ENCODE assay signal across 8 mouse cellular contexts in the genomic region with DNA sequence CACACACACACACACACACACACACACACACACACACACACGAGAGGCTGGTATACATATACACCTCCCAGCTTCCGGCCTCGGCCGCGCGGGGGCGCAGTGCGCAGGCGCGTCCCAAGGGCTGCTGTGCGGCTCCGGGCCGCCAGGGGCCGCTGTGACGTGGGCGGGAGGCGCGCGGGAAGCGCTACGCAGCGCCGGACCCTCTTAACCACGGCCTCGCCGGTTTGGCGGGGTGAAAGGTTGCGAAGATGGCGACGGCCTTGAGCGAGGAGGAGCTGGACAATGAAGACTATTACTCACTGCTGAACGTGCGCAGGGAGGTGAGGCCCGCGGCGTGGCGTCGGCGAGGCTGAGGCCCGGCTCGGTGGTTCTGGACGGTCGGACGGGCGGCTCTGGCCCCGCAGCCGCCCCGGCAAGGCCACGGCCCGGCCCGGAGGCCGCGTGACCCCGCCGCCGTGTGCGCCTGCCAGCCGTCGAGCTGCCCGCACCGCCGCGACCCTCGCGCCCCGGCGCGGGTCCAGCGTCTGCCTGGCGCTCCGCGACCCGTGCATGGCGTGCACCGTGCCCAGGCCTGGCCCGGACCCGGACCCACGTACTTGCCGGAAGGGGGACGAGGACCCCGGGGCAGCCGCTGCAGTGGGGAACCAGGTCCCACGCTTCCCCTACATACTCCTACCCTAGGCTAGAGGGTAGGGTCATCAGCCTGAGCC. TPM values are rescaled to one million over a fixed set of nuclear protein-coding genes. Genes with fewer than 3 reads are reported as not detected.
DNase-seq lines count a peak whose midpoint lies in the region; ATAC-seq and TF ChIP-seq lines count a peak whose summit lies in the region.

Gene Dnajc11, plus strand, starts transcription at position 187 of the 710 bp plus-strand sequence.

- ATAC-seq in kidney, embryonic 15.5 days (replicated peaks; ENCODE audit: low FRiP score): peak; percentile 94
- ATAC-seq in monocyte, adult 5-6 weeks (replicated peaks; ENCODE audit: insufficient number of reproducible peaks, low FRiP score, low TSS enrichment, poor library complexity, severe bottlenecking): peak; percentile 81

- TF ChIP-seq POLR2A in bone marrow macrophage, adult 2 months (IDR thresholded peaks at IDR 0.05; ENCODE audit: borderline replicate concordance, low read depth, low read length): no peak
- peak; percentile 72 for TF ChIP-seq POLR2A in embryonic fibroblast, embryonic 13.5 days (IDR thresholded peaks at IDR 0.05; ENCODE audit: low read depth, low read length)

- peak; percentile 21; the same call in 1 of the 2 replicates for TF ChIP-seq CTCF in bone marrow macrophage, adult 2 months (IDR thresholded peaks at IDR 0.05; ENCODE audit: low read depth, low read length)
- TF ChIP-seq CTCF in embryonic fibroblast, embryonic 13.5 days (IDR thresholded peaks at IDR 0.05; ENCODE audit: borderline replicate concordance, insufficient read depth, low read length): peak; percentile 92

- peaks cover 18% of the 10 kb centered on the region for H3K4me1 ChIP-seq in bone marrow macrophage, adult 2 months (ENCODE audit: control insufficient read depth, insufficient read depth, low read length)
- H3K4me1 ChIP-seq in embryonic fibroblast, embryonic 13.5 days (ENCODE audit: control insufficient read depth, insufficient read depth, low read length): no peaks in the 10 kb centered on the region
- H3K4me1 ChIP-seq in heart, embryonic 10.5 days: peaks cover 27% of the 10 kb centered on the region
- H3K4me1 ChIP-seq in kidney, embryonic 15.5 days: peaks cover 23% of the 10 kb centered on the region

- H3K4me2 ChIP-seq in kidney, embryonic 15.5 days: peak within 1 kb of the TSS; percentile 90

- H3K36me3 ChIP-seq in heart, embryonic 10.5 days: peaks cover 9% of the 10 kb centered on the region
- 0 out of 2 replicates have a peak, but pooled peaks cover 3% of the 10 kb centered on the region for H3K36me3 ChIP-seq in kidney, embryonic 15.5 days

- under 1% methylated on average over 83 of the region's 83 CpGs for WGBS in heart, embryonic 10.5 days
- under 1% methylated on average over 74 of the region's 83 CpGs for WGBS in kidney, embryonic 15.5 days

- no peaks in the 10 kb centered on the region for H3K27me3 ChIP-seq in heart, embryonic 10.5 days (ENCODE audit: insufficient read depth, poor library complexity, severe bottlenecking)
- H3K27me3 ChIP-seq in kidney, embryonic 15.5 days: no peaks in the 10 kb centered on the region

- H3K9ac ChIP-seq in kidney, embryonic 15.5 days: peak within 1 kb of the TSS; percentile 97

- no peaks in the 10 kb centered on the region for H3K9me3 ChIP-seq in heart, embryonic 10.5 days
- no peaks in the 10 kb centered on the region for H3K9me3 ChIP-seq in kidney, embryonic 15.5 days (replicated peaks)

- H3K27ac ChIP-seq in bone marrow macrophage, adult 2 months (ENCODE audit: insufficient read depth, low read depth, low read length): peak within 1 kb of the TSS; percentile 18; the same call in 1 of the 2 replicates
- no peak within 1 kb of the TSS for H3K27ac ChIP-seq in embryonic fibroblast, embryonic 13.5 days (ENCODE audit: insufficient read depth, low read length)
- H3K27ac ChIP-seq in heart, embryonic 10.5 days: peak within 1 kb of the TSS; percentile 98
- peak within 1 kb of the TSS; percentile 51; the same call in 1 of the 2 replicates for H3K27ac ChIP-seq in kidney, embryonic 15.5 days

- DNase-seq in A20 (ENCODE audit: low read depth, low spot score) (peak; percentile 93), liver (peak; percentile 90)
- DNase-seq in heart, embryonic 10.5 days (ENCODE audit: low spot score): peak; percentile 95
- peak; percentile 92 to 100 for DNase-seq in spleen, postnatal 4 days (ENCODE audit: low spot score in 2 of 2)

- H3K4me3 ChIP-seq in bone marrow macrophage, adult 2 months (ENCODE audit: insufficient read depth, low read length): peak within 1 kb of the TSS; percentile 69
- peak within 1 kb of the TSS; percentile 88 for H3K4me3 ChIP-seq in embryonic fibroblast, embryonic 13.5 days (ENCODE audit: insufficient read depth, low read length)
- peak within 1 kb of the TSS; percentile 100 for H3K4me3 ChIP-seq in heart, embryonic 10.5 days
- peak within 1 kb of the TSS; percentile 95 for H3K4me3 ChIP-seq in kidney, embryonic 15.5 days (replicated peaks)

RNA-seq across cellular contexts. Expression of gene Dnajc11, which starts in this region (rescaled TPM):
- polyA plus RNA-seq in bone marrow macrophage, adult 2 months (2012; ENCODE audit: insufficient read depth, insufficient read length, missing spikeins): 42.0 and 43.3 TPM in 2 replicates
- 45.2 and 47.8 TPM in 2 replicates for polyA plus RNA-seq in embryonic fibroblast, embryonic 13.5 days (2011; ENCODE audit: insufficient read length, low read depth, missing spikeins)
- 80.5 and 85.8 TPM in 2 replicates for polyA plus RNA-seq in heart, embryonic 10.5 days (2016; fragmentation: Nextera tagmentation; extraction: Ambion mirVana)
- polyA plus RNA-seq in kidney, embryonic 15.5 days (2015; fragmentation: Nextera tagmentation; extraction: Ambion mirVana): 77.6 and 78.3 TPM in 2 replicates
- 20.1 to 46.9 TPM (median 23.0 TPM) in 3 replicates for total RNA-seq in monocyte, adult 5-6 weeks (2017)
